Mouse (Mus musculus) ES-E14 (cell line): ENCODE data around the gene Ppp2r5a.

Source experiments
- HCFC1 ChIP-seq: IDR thresholded peaks from 2 replicates; pipeline ENCODE4 v1.6.1; 2012; ENCODE audit warnings: low read length, inconsistent platforms, borderline replicate concordance; ENCODE audit not compliant: insufficient read depth
- ZC3H11A ChIP-seq: IDR thresholded peaks from 2 replicates; pipeline ENCODE4 v1.6.1; 2012; ENCODE audit warnings: low read depth, mild to moderate bottlenecking, inconsistent platforms, low read length, borderline replicate concordance
- ZNF384 ChIP-seq: IDR thresholded peaks from 2 replicates; pipeline ENCODE4 v1.6.1; 2012; ENCODE audit warnings: low read depth, low read length, inconsistent platforms

DNA sequence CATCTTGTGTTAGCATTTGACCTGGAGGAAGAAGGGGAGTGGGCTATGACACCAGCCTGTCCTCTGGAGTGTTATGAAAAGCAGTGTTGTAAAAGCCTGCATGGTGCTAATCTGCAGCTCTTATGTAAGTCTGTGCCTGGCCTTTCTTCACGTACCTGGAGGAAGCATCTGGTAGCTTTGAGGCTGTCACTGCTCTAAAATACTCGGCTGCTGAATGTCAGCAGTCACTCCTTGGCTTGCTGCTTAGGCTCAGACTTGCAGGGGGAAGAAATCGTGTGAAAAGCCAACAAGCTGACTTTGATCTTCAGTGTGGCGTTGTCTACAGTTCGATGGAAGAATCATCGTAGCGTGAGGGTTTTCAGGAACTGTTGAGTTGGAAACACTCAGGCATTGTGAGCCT is 566 bp downstream of the Ppp2r5a start:
- TF ChIP-seq HCFC1 (no peak), ZC3H11A (no peak), ZNF384 (no peak)
